Mouse (Mus musculus) forebrain, embryonic 14.5 days (tissue): Measurements from ENCODE around the gene Rnf150. TPM values are rescaled to one million over a fixed set of nuclear protein-coding genes. Genes with fewer than 3 reads are reported as not detected.

Experiments
- ATAC-seq: fragments of 200-750 bp; cut with Nextera tagmentation; 2 replicates; pipeline ENCODE4 v1.8.0; 2017; ENCODE audit warnings: mild to moderate bottlenecking, moderate library complexity
- DNase-seq: peaks from one replicate; pipeline ENCODE4 v3.0.0-alpha.2; 2015; ENCODE audit warnings: low spot score
- H3K27ac ChIP-seq: fragments of 300-500 bp; sonication (generic); 2 replicates; pipeline ENCODE4 v1.5.1; 2014; ENCODE audit warnings: low read depth, mild to moderate bottlenecking, control low read depth, low read length, moderate library complexity
- H3K27me3 ChIP-seq: fragments of 300-500 bp; sonication (generic); replicated peaks from 2 replicates; pipeline ENCODE4 v1.6.1; 2014; ENCODE audit warnings: low read length, control low read depth, mixed read lengths; ENCODE audit not compliant: control insufficient read depth, insufficient read depth
- H3K36me3 ChIP-seq: fragments of 300-500 bp; sonication (generic); 2 replicates; pipeline ENCODE4 v1.6.1; 2014; ENCODE audit warnings: low read length, control low read depth; ENCODE audit not compliant: control insufficient read depth, insufficient read depth
- H3K4me1 ChIP-seq: fragments of 300-500 bp; sonication (generic); 2 replicates; pipeline ENCODE4 v1.6.1; 2014; ENCODE audit warnings: antibody characterized with exemption, low read length, control low read depth; ENCODE audit not compliant: control insufficient read depth, insufficient read depth
- H3K4me2 ChIP-seq: fragments of 300-500 bp; sonication (generic); 2 replicates; pipeline ENCODE4 v1.6.1; 2014; ENCODE audit warnings: mild to moderate bottlenecking, control low read depth, low read length
- H3K4me3 ChIP-seq: fragments of 300-500 bp; sonication (generic); 2 replicates; pipeline ENCODE4 v1.5.1; 2014; ENCODE audit warnings: low read depth, low read length, control low read depth
- H3K9ac ChIP-seq: fragments of 300-500 bp; sonication (generic); 2 replicates; pipeline ENCODE4 v1.6.1; 2014; ENCODE audit warnings: mild to moderate bottlenecking, low read length, control low read depth, moderate library complexity
- H3K9me3 ChIP-seq: fragments of 300-500 bp; sonication (generic); replicated peaks from 2 replicates; pipeline ENCODE4 v1.6.1; 2016; ENCODE audit warnings: low read length, control low read depth, mixed read lengths; ENCODE audit not compliant: control insufficient read depth
- WGBS: fragments of 180-500 bp; shearing (Covaris S2); extraction: QIAGEN DNeasy Blood & Tissue Kit; methylation state at CpG from one replicate; pipeline ENCODE4 v1.1.7; 2014; 5-methylcytosine and 5-hydroxymethylcytosine counted together
- polyA plus RNA-seq: library from polyadenylated mRNA; unstranded; fragments of >200 nt; fragmentation: Nextera tagmentation; extraction: Ambion mirVana; gene quantifications from 2 replicates; pipeline ENCODE4 v1.2.1, GENCODE M21; 2014

Rnf150 gene
- polyA plus RNA-seq, 1 experiment from 2014 or later = 0.89 TPM

GRCm38 (mm10) chr8:82972812-82973211 is 109.7 kb downstream of the Rnf150 start:
- ATAC-seq (no peak), DNase-seq (no peak)
- Histone ChIP-seq H3K4me2 (no peak overlapping the region), H3K4me1 (no peaks in the 10 kb centered on the region; the same call in 1 of the 2 replicates), H3K4me3 (no peak overlapping the region), H3K9ac (no peak overlapping the region), H3K27me3 (no peaks in the 10 kb centered on the region), H3K36me3 (no peaks in the 10 kb centered on the region), H3K27ac (no peak overlapping the region; the same call in 1 of the 2 replicates), H3K9me3 (no peaks in the 10 kb centered on the region)
- 69% methylated on average over 3 of the region's 3 CpGs for WGBS

GRCm38 (mm10) chr8:82973331-82973730 is 110.2 kb downstream of the Rnf150 start:
- no peak overlapping the region for H3K4me2 ChIP-seq
- no peak overlapping the region for H3K27ac ChIP-seq
- no peak overlapping the region for H3K9ac ChIP-seq
- H3K4me1 ChIP-seq = no peaks in the 10 kb centered on the region; the same call in 1 of the 2 replicates
- WGBS = 51% methylated on average over 4 of the region's 4 CpGs
- ATAC-seq = peak; percentile 60; the same call in 1 of the 2 replicates
- peak; percentile 23 for DNase-seq
- no peaks in the 10 kb centered on the region for H3K27me3 ChIP-seq
- H3K4me3 ChIP-seq = no peak overlapping the region
- no peaks in the 10 kb centered on the region for H3K36me3 ChIP-seq
- no peaks in the 10 kb centered on the region for H3K9me3 ChIP-seq

GRCm38 (mm10) chr8:82981244-82981855 is 118.2 kb downstream of the Rnf150 start:
- Histone ChIP-seq H3K27me3 (no peaks in the 10 kb centered on the region), H3K27ac (no peak overlapping the region), H3K4me2 (no peak overlapping the region), H3K4me3 (no peak overlapping the region), H3K9me3 (no peaks in the 10 kb centered on the region), H3K4me1 (no peaks in the 10 kb centered on the region), H3K36me3 (no peaks in the 10 kb centered on the region), H3K9ac (no peak overlapping the region)
- ATAC-seq (no peak), DNase-seq (peak; percentile 57)
- 84% methylated on average over 4 of the region's 4 CpGs for WGBS

GRCm38 (mm10) chr8:82982873-82983272 is 119.7 kb downstream of the Rnf150 start:
- no peak for DNase-seq
- ATAC-seq = no peak
- 59% methylated on average over 1 of the region's 1 CpGs for WGBS

GRCm38 (mm10) chr8:82983301-82983700 is 120.1 kb downstream of the Rnf150 start:
- DNase-seq (no peak), ATAC-seq (no peak)
- no peak overlapping the region for H3K9ac ChIP-seq
- no peaks in the 10 kb centered on the region for H3K27me3 ChIP-seq
- 88% methylated on average over 5 of the region's 5 CpGs for WGBS
- no peak overlapping the region for H3K4me2 ChIP-seq
- no peaks in the 10 kb centered on the region for H3K9me3 ChIP-seq
- no peak overlapping the region for H3K27ac ChIP-seq
- H3K4me1 ChIP-seq = no peaks in the 10 kb centered on the region
- H3K36me3 ChIP-seq = no peaks in the 10 kb centered on the region
- H3K4me3 ChIP-seq = no peak overlapping the region

More at GRCm38 (mm10) chr8:82982873-82983272, 119.7 kb downstream of the Rnf150 start:
- H3K4me2 ChIP-seq = no peak overlapping the region
- H3K4me3 ChIP-seq = no peak overlapping the region
- no peaks in the 10 kb centered on the region for H3K27me3 ChIP-seq
- no peak overlapping the region for H3K27ac ChIP-seq
- H3K36me3 ChIP-seq = no peaks in the 10 kb centered on the region
- no peak overlapping the region for H3K9ac ChIP-seq
- H3K9me3 ChIP-seq = no peaks in the 10 kb centered on the region
- no peaks in the 10 kb centered on the region for H3K4me1 ChIP-seq

GRCm38 (mm10) chr8:82992093-82992492 is 128.9 kb downstream of the Rnf150 start:
- Histone ChIP-seq H3K9me3 (no peaks in the 10 kb centered on the region), H3K36me3 (no peaks in the 10 kb centered on the region), H3K27me3 (no peaks in the 10 kb centered on the region), H3K4me2 (no peak overlapping the region), H3K4me3 (no peak overlapping the region), H3K4me1 (no peaks in the 10 kb centered on the region), H3K9ac (no peak overlapping the region), H3K27ac (no peak overlapping the region)
- WGBS = 80% methylated on average over 4 of the region's 4 CpGs
- DNase-seq (no peak), ATAC-seq (no peak)

GRCm38 (mm10) chr8:82995727-82996438 is 132.7 kb downstream of the Rnf150 start:
- no peak overlapping the region for H3K27ac ChIP-seq
- DNase-seq (no peak), ATAC-seq (no peak)
- no peaks in the 10 kb centered on the region for H3K36me3 ChIP-seq
- H3K4me3 ChIP-seq = no peak overlapping the region
- 76% methylated on average over 3 of the region's 3 CpGs for WGBS
- no peaks in the 10 kb centered on the region for H3K9me3 ChIP-seq
- no peaks in the 10 kb centered on the region for H3K27me3 ChIP-seq
- no peak overlapping the region for H3K4me2 ChIP-seq
- H3K9ac ChIP-seq = no peak overlapping the region
- H3K4me1 ChIP-seq = no peaks in the 10 kb centered on the region

- Histone ChIP-seq H3K36me3 (no peaks in the 10 kb centered on the region), H3K4me2 (no peak overlapping the region), H3K27ac (no peak overlapping the region), H3K9me3 (no peaks in the 10 kb centered on the region), H3K27me3 (no peaks in the 10 kb centered on the region), H3K4me1 (no peaks in the 10 kb centered on the region), H3K9ac (no peak overlapping the region), H3K4me3 (no peak overlapping the region)
- ATAC-seq (no peak), DNase-seq (no peak)
- WGBS = 91% methylated on average over 3 of the region's 3 CpGs
Observed at GRCm38 (mm10) chr8:82996843-82997242, 133.7 kb downstream of the Rnf150 start.

- H3K27me3 ChIP-seq = no peaks in the 10 kb centered on the region
- WGBS = 87% methylated on average over 2 of the region's 2 CpGs
- no peak overlapping the region for H3K4me3 ChIP-seq
- no peaks in the 10 kb centered on the region for H3K4me1 ChIP-seq
- no peak overlapping the region for H3K9ac ChIP-seq
- DNase-seq = no peak
- H3K36me3 ChIP-seq = no peaks in the 10 kb centered on the region
- no peaks in the 10 kb centered on the region for H3K9me3 ChIP-seq
- no peak overlapping the region for H3K27ac ChIP-seq
- no peak overlapping the region for H3K4me2 ChIP-seq
- no peak for ATAC-seq
Observed at GRCm38 (mm10) chr8:82998778-82999177, 135.6 kb downstream of the Rnf150 start.
